Mouse (Mus musculus) CH12.LX (cell line): ENCODE data around the gene Kcnip3.

Experiments used
- CHD2 ChIP-seq: IDR thresholded peaks from 2 replicates; pipeline ENCODE4 v1.6.1; 2011; ENCODE audit warnings: low read length, improper control_type of control experiment
- CTCF ChIP-seq, 2 experiments: IDR thresholded peaks in 1 of 2; conservative IDR thresholded peaks in 1 of 2; 2 replicates each; pipeline ENCODE4 v1.5.1; 2011 to 2012; ENCODE audit warnings: low read depth in 2 of 2, low read length in 2 of 2, improper control_type of control experiment in 1 of 2, inconsistent platforms in 1 of 2, mild to moderate bottlenecking in 1 of 2, moderate library complexity in 1 of 2
- E2F4 ChIP-seq: IDR thresholded peaks from 2 replicates; pipeline ENCODE4 v1.6.1; 2011; ENCODE audit warnings: low read depth, low read length, improper control_type of control experiment; ENCODE audit not compliant: insufficient replicate concordance
- ELF1 ChIP-seq: IDR thresholded peaks from 2 replicates; pipeline ENCODE4 v1.6.1; 2014; ENCODE audit warnings: low read depth, mild to moderate bottlenecking, inconsistent platforms, low read length, improper control_type of control experiment
- MAFK ChIP-seq: IDR thresholded peaks from 2 replicates; pipeline ENCODE4 v1.6.1; 2011; ENCODE audit warnings: low read length, improper control_type of control experiment; ENCODE audit not compliant: insufficient replicate concordance
- MAX ChIP-seq: IDR thresholded peaks from 2 replicates; pipeline ENCODE4 v1.6.1; 2011; ENCODE audit warnings: low read length, improper control_type of control experiment
- MYC ChIP-seq: IDR thresholded peaks from 2 replicates; pipeline ENCODE4 v1.6.1; 2011; ENCODE audit warnings: low read depth, mild to moderate bottlenecking, improper control_type of control experiment, low read length
- NRF1 ChIP-seq: IDR thresholded peaks from 2 replicates; pipeline ENCODE4 v1.6.1; 2014; ENCODE audit warnings: low read depth, mild to moderate bottlenecking, inconsistent platforms, low read length, improper control_type of control experiment, moderate library complexity
- POLR2A ChIP-seq: IDR thresholded peaks from 2 replicates; pipeline ENCODE4 v1.6.1; 2011; ENCODE audit warnings: low read depth, mild to moderate bottlenecking, improper control_type of control experiment, low read length
- SMC3 ChIP-seq: IDR thresholded peaks from 2 replicates; pipeline ENCODE4 v1.6.1; 2011; ENCODE audit warnings: low read depth, low read length, improper control_type of control experiment
- USF1 ChIP-seq: IDR thresholded peaks from 2 replicates; pipeline ENCODE4 v1.6.1; 2014; ENCODE audit warnings: low read depth, mild to moderate bottlenecking, inconsistent platforms, low read length, improper control_type of control experiment
- ZMIZ1 ChIP-seq: IDR thresholded peaks from 2 replicates; pipeline ENCODE4 v1.6.1; 2012; ENCODE audit warnings: low read depth, mild to moderate bottlenecking, inconsistent platforms, low read length, improper control_type of control experiment

GRCm38 (mm10) chr2:127479763-127480162 lies 42.1 kb downstream of the Kcnip3 start:
- TF ChIP-seq POLR2A (no peak), ZMIZ1 (no peak), E2F4 (no peak), CTCF (conservative IDR thresholded peaks at IDR 0.05 in 1 of 2, IDR thresholded peaks at IDR 0.05 in 1 of 2; ENCODE audit: low read depth in 2 of 2, low read length in 2 of 2) (no peak), MAX (no peak), SMC3 (no peak), MAFK (no peak), USF1 (no peak), CHD2 (no peak), MYC (no peak), NRF1 (peak; percentile 58), ELF1 (no peak)
